Mouse (Mus musculus): ENCODE measurements around the gene Zfp771.
A peak's percentile ranks its signal among the peaks of the same experiment; 100 is the strongest.

GRCm38 (mm10) chr7:127260309-127261111 lies 16.4 kb downstream of the Zfp771 start, which contains the start of gene Dctpp1:
- TF ChIP-seq EP300 (IDR thresholded peaks at IDR 0.05; ENCODE audit: low read depth) (no peak; the same call in none of the 2 replicates), CTCF (IDR thresholded peaks at IDR 0.05; ENCODE audit: low read depth) (peak; percentile 95)
